Mouse (Mus musculus): ENCODE data around the gene Unk. TPM values are rescaled to one million over a fixed set of nuclear protein-coding genes. Genes with fewer than 3 reads are reported as not detected.
"Not testable (repeated sequence)": the region's sequence is repeated elsewhere in the genome, so short reads cannot be mapped to it uniquely, and the experiment has no call there.

The Unk gene
- total and polyA plus RNA-seq, 3 experiments: 17.2 to 80.7 (median 50.1) TPM

DNA sequence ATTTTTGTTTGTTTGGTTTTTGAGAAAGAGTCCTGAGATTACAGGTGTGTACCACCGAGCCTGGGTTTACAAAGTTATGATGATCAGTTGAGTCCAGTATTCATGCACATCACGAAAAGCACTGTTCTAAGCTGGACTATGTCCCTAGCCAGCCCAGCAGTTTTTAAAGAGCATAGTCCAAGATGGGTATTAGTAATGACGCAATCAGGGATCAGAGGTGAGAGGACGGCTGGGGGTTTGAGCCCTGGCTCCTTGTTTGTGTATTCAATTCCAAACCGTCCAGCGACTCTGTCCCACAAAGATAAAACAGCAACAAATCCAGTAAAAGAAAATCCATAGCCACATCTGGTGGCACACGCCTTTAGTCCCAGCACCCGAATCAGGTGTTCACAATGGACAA, 58.1 kb downstream of the Unk start:
- ATAC-seq (ENCODE audit: extremely low read depth, insufficient number of reproducible peaks, low FRiP score, poor library complexity, severe bottlenecking) (no peak), DNase-seq (ENCODE audit: low spot score) (no peak)
- H3K27me3 ChIP-seq (ENCODE audit: insufficient read depth, low read length): no peaks in the 10 kb centered on the region
- peaks cover 72% of the 10 kb centered on the region for H3K4me1 ChIP-seq (ENCODE audit: insufficient read depth, low read depth, low read length)
- H3K36me3 ChIP-seq (replicated peaks): peaks cover 29% of the 10 kb centered on the region
- H3K9me3 ChIP-seq (replicated peaks): no peaks in the 10 kb centered on the region
- TF ChIP-seq CTCF (IDR thresholded peaks at IDR 0.05; ENCODE audit: low read depth, low read length) (no peak), TAL1 (conservative IDR thresholded peaks at IDR 0.05; ENCODE audit: low read depth, low read length) (peak; percentile 41; the same call in 1 of the 2 replicates)
- peak overlapping the region; percentile 73; the same call in 1 of the 2 replicates for H3K4me3 ChIP-seq (ENCODE audit: low read depth, low read length)

DNA sequence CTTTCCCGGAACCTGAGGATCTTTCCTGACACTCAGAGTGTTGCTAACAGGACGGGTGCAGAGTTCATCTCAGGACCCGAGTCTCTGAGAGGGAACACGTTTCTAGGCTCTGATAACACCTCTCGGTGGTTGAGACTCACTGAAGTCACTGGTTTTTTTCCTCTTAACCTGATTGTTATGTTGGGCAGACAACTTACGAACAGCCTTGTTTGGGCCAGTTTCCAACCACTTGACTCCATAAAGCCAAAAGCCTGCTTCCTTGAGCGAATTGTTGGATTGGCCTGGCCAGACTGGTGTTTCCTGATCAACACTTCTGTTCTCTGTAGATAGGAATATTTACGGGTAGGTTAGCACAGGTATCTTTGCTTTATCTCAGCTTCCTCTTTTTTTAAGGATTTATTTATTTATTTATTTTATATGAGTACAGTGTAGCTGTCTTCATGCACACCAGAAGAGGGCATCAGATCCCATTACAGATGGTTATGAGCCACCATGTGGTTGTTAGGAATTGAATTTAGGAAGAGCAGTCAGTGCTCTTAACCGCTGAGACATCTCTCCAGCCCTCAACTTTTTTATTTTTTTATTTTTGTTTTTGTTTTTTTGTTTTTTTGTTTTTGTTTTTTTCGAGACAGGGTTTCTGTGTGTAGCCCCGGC, 58.7 kb downstream of the Unk start:
- peaks cover 23% of the 10 kb centered on the region for H3K36me3 ChIP-seq (replicated peaks)
- no peaks in the 10 kb centered on the region for H3K27me3 ChIP-seq (ENCODE audit: insufficient read depth, low read length)
- TF ChIP-seq POLR2AphosphoS5 (IDR thresholded peaks at IDR 0.05; ENCODE audit: insufficient replicate concordance, low read depth, low read length) (no peak), TAL1 (conservative IDR thresholded peaks at IDR 0.05; ENCODE audit: low read depth, low read length) (peak; percentile 61)
- no peak overlapping the region; the same call in 1 of the 2 replicates for H3K4me3 ChIP-seq (ENCODE audit: low read depth, low read length)
- no peaks in the 10 kb centered on the region for H3K9me3 ChIP-seq (replicated peaks)
- H3K4me1 ChIP-seq (ENCODE audit: insufficient read depth, low read depth, low read length): peaks cover 72% of the 10 kb centered on the region
- DNase-seq (ENCODE audit: low spot score): no peak
- ATAC-seq (ENCODE audit: extremely low read depth, insufficient number of reproducible peaks, low FRiP score, poor library complexity, severe bottlenecking): no peak

DNA sequence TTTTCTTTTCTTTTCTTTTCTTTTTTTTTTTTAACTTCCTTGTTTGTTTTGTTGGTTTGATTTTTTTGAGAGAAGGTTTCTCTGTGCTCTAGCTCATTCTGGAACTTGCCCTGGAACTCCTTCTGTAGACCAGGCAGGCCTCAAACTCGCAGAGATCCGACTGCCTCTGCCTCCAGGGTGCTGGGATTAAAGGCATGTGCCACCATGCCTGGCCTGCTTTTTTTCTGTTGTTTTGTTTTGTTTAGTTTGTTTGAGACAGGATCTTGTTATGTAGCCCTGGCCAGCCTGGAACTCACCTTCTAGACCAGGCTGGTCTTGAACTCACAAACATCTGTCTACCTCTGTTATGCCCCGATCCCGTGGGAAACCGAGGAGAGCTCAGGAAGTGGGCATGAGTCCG, 59.4 kb downstream of the Unk start:
- ATAC-seq (ENCODE audit: extremely low read depth, insufficient number of reproducible peaks, low FRiP score, poor library complexity, severe bottlenecking): no peak

DNA sequence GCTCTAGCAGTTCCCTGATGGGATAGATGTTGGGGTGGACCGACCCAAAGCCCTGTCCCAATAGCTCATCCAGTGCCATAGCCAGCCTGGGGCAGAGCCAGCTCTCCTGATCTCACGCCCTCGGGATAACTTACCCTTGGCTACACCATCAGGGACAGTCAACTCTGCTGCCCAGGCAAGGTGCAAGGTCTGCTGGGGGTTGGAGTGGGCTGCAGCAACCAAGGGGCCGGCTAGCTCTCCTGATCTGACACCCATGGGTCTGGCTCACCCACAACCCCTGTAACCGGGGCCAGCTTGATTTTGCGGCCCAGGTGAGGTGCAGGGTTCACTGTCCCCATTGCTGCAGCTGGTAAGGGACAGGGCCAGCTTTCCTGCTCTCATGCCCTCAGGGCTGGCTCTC, 61.5 kb downstream of the Unk start:
- Histone ChIP-seq H3K36me3 (replicated peaks) (peaks cover 2% of the 10 kb centered on the region), H3K4me1 (ENCODE audit: insufficient read depth, low read depth, low read length) (peaks cover 61% of the 10 kb centered on the region), H3K27me3 (ENCODE audit: insufficient read depth, low read length) (no peaks in the 10 kb centered on the region), H3K4me3 (ENCODE audit: low read depth, low read length) (no peak overlapping the region), H3K9me3 (replicated peaks) (peaks cover 2% of the 10 kb centered on the region; the same call in 1 of the 2 replicates)
- ATAC-seq (ENCODE audit: extremely low read depth, insufficient number of reproducible peaks, low FRiP score, poor library complexity, severe bottlenecking): no peak
- TF ChIP-seq CTCF (IDR thresholded peaks at IDR 0.05; ENCODE audit: low read depth, low read length): no peak
- TF ChIP-seq TAL1 (conservative IDR thresholded peaks at IDR 0.05; ENCODE audit: low read depth, low read length): no peak
- no peak for TF ChIP-seq POLR2AphosphoS5 (IDR thresholded peaks at IDR 0.05; ENCODE audit: insufficient replicate concordance, low read depth, low read length)
- TF ChIP-seq GATA1 (IDR thresholded peaks at IDR 0.05; ENCODE audit: borderline replicate concordance, low read length): no peak
- TF ChIP-seq GATA2 (IDR thresholded peaks at IDR 0.05; ENCODE audit: borderline replicate concordance, low read depth, low read length): no peak
- DNase-seq (ENCODE audit: low spot score): no peak

More for the DNA sequence above, 59.4 kb downstream of the Unk start:
- DNase-seq (ENCODE audit: low spot score): no peak
- Histone ChIP-seq H3K4me3 (ENCODE audit: low read depth, low read length) (no peak overlapping the region), H3K27me3 (ENCODE audit: insufficient read depth, low read length) (no peaks in the 10 kb centered on the region), H3K4me1 (ENCODE audit: insufficient read depth, low read depth, low read length) (peaks cover 71% of the 10 kb centered on the region), H3K36me3 (replicated peaks) (peaks cover 16% of the 10 kb centered on the region), H3K9me3 (replicated peaks) (no peaks in the 10 kb centered on the region)
- TF ChIP-seq POLR2AphosphoS5 (IDR thresholded peaks at IDR 0.05; ENCODE audit: insufficient replicate concordance, low read depth, low read length): no peak
- no peak for TF ChIP-seq CTCF (IDR thresholded peaks at IDR 0.05; ENCODE audit: low read depth, low read length)
- TF ChIP-seq TAL1 (conservative IDR thresholded peaks at IDR 0.05; ENCODE audit: low read depth, low read length): no peak
- no peak for TF ChIP-seq GATA1 (IDR thresholded peaks at IDR 0.05; ENCODE audit: borderline replicate concordance, low read length)
- TF ChIP-seq GATA2 (IDR thresholded peaks at IDR 0.05; ENCODE audit: borderline replicate concordance, low read depth, low read length): no peak

DNA sequence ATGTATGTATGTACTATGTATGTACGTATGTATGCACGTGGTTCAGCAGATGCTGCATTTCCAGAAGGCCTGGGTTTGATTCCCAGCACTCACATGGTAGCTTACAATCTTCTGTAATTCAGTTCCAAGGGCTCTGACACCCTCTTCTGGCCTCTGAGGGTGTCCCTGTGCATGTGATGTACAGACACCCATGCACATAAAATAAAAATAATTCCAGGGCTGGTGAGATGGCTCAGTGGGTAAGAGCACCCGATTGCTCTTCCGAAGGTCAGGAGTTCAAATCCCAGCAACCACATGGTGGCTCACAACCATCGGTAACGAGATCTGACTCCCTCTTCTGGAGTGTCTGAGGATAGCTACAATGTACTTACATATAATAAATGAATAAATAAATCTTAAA, 62.8 kb downstream of the Unk start:
- peaks cover 55% of the 10 kb centered on the region for H3K4me1 ChIP-seq (ENCODE audit: insufficient read depth, low read depth, low read length)
- not testable (repeated sequence) for H3K27me3 ChIP-seq (ENCODE audit: insufficient read depth, low read length); DNase-seq (ENCODE audit: low spot score); H3K36me3 ChIP-seq (replicated peaks); H3K4me3 ChIP-seq (ENCODE audit: low read depth, low read length); H3K9me3 ChIP-seq (replicated peaks); ATAC-seq (ENCODE audit: extremely low read depth, insufficient number of reproducible peaks, low FRiP score, poor library complexity, severe bottlenecking)

DNA sequence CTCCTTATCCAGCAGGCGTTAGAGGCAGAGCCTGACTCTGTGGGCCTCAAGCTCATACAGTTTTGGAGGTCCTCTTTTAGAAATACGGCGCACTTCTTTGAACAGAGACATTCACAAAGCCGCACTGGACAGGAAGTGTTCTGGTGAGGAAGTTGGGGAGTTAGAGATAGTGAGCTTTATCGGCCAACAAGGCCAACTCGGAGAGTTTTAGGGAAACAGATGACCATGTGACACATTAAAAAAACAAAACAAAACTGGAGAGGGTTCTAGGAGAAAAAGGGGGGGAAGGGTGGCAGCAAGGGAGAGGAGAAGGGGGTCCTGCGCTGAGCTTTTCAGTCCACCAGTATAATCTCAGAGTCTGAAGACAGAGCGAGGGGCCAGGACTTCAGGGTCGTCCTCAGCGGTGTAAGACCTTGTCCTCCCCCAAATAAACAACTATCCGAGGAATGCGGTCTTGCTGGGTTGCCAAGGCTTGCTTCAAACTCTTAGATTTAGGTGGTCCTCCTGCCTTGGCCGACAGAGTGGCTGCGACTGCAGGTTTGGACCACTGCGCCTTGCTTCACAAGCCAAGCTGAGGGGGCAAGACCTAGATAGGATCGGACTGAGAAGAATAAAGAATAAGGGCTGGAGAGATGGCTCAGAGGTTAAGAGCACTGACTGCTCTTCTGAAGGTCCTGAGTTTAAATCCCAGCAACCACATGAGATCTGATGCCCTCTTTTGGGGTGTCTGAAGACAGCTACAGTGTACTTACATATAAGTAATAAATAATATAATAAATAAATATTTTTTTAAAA, 63.8 kb downstream of the Unk start:
- DNase-seq (ENCODE audit: low spot score) (no peak), ATAC-seq (ENCODE audit: extremely low read depth, insufficient number of reproducible peaks, low FRiP score, poor library complexity, severe bottlenecking) (peak; percentile 77)
- peaks cover 6% of the 10 kb centered on the region; the same call in 1 of the 2 replicates for H3K9me3 ChIP-seq (replicated peaks)
- H3K36me3 ChIP-seq (replicated peaks): peaks cover 2% of the 10 kb centered on the region
- TF ChIP-seq GATA1 (IDR thresholded peaks at IDR 0.05; ENCODE audit: borderline replicate concordance, low read length): no peak
- H3K27me3 ChIP-seq (ENCODE audit: insufficient read depth, low read length): no peaks in the 10 kb centered on the region
- peak overlapping the region; percentile 58; the same call in 1 of the 2 replicates for H3K4me3 ChIP-seq (ENCODE audit: low read depth, low read length)
- H3K4me1 ChIP-seq (ENCODE audit: insufficient read depth, low read depth, low read length): peaks cover 47% of the 10 kb centered on the region

DNA sequence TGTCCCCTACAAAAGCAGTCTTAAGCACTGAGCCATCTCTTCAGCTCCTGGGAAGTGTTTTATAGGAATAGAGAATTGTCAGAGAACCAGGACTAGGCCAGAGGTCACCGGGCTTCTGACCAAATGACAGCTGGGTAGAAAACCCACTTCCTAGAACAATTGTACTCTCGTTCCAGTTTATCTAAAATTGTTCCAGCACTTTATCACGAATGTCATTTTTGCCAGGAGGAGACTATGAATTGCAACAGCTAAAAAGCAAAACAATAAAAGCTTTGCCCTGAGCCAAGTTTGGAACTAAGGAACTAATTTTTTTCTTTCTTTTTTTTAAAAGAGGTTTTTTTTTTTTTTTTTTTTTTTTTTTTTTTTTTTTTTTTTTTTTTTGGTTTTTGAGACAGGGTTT, 65.5 kb downstream of the Unk start:
- Histone ChIP-seq H3K4me3 (ENCODE audit: low read depth, low read length) (no peak overlapping the region), H3K9me3 (replicated peaks) (peaks cover 6% of the 10 kb centered on the region; the same call in 1 of the 2 replicates), H3K36me3 (replicated peaks) (peaks cover 2% of the 10 kb centered on the region), H3K27me3 (ENCODE audit: insufficient read depth, low read length) (no peaks in the 10 kb centered on the region), H3K4me1 (ENCODE audit: insufficient read depth, low read depth, low read length) (peaks cover 55% of the 10 kb centered on the region)
- no peak for ATAC-seq (ENCODE audit: extremely low read depth, insufficient number of reproducible peaks, low FRiP score, poor library complexity, severe bottlenecking)
- TF ChIP-seq CTCF (IDR thresholded peaks at IDR 0.05; ENCODE audit: low read depth, low read length): no peak
- no peak for TF ChIP-seq TAL1 (conservative IDR thresholded peaks at IDR 0.05; ENCODE audit: low read depth, low read length)
- no peak for TF ChIP-seq GATA2 (IDR thresholded peaks at IDR 0.05; ENCODE audit: borderline replicate concordance, low read depth, low read length)
- no peak for TF ChIP-seq POLR2AphosphoS5 (IDR thresholded peaks at IDR 0.05; ENCODE audit: insufficient replicate concordance, low read depth, low read length)
- no peak for TF ChIP-seq GATA1 (IDR thresholded peaks at IDR 0.05; ENCODE audit: borderline replicate concordance, low read length)
- no peak for DNase-seq (ENCODE audit: low spot score)
